Mouse (Mus musculus): ENCODE results near the gene Slc25a3. TPM values are rescaled to one million over a fixed set of nuclear protein-coding genes. Genes with fewer than 3 reads are reported as not detected.
A peak's percentile ranks its signal among the peaks of the same experiment; 100 is the strongest.

The Slc25a3 gene
- polyA plus RNA-seq, 1 experiment = 781 TPM

DNA sequence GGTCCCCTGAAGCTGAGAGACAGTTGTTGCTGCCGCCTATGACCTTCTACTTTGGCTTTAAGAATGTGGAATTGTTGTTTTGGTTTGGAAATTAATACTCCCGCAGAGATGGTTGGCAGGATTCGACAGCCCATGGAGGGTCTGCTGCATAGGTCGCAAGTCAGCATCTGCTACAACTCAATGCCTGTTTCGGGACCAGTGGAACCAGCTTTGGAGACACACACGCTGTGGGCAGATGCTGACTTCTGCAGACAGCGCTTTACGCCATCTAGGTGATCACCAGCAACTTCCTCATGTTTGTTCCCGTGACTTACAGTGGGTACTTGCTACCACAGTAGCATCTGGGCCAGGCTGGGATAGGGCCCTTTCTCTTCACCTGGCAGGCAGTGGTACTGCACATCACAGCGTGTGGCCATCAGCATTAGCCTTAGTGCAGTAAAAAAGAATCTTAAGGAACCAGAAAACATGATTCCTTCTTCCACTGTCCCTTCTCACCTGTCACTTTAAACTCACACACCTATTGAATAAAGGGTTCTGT, 18.9 kb upstream of the Slc25a3 start:
- H3K4me1 ChIP-seq (ENCODE audit: control insufficient read depth, insufficient read depth, insufficient read length, low read length) = peaks cover 14% of the 10 kb centered on the region; the same call in 1 of the 2 replicates
- WGBS = 59% methylated on average over 10 of the region's 10 CpGs
- H3K4me3 ChIP-seq (ENCODE audit: low read depth, low read length) = no peak overlapping the region
- no peak overlapping the region for H3K27ac ChIP-seq (ENCODE audit: insufficient read depth, low read depth, low read length)
- H3K36me3 ChIP-seq (ENCODE audit: control insufficient read depth, insufficient read depth, low read length) = peaks cover 7% of the 10 kb centered on the region; the same call in 1 of the 2 replicates
- no peak for TF ChIP-seq POLR2A (IDR thresholded peaks at IDR 0.05; ENCODE audit: low read depth, low read length)
- peak; percentile 7; the same call in 1 of the 2 replicates for TF ChIP-seq CTCF (IDR thresholded peaks at IDR 0.05; ENCODE audit: extremely low read depth, insufficient read length, insufficient replicate concordance, low read depth, low read length)
- no peaks in the 10 kb centered on the region for H3K27me3 ChIP-seq (ENCODE audit: control insufficient read depth, insufficient read depth, low read length)

DNA sequence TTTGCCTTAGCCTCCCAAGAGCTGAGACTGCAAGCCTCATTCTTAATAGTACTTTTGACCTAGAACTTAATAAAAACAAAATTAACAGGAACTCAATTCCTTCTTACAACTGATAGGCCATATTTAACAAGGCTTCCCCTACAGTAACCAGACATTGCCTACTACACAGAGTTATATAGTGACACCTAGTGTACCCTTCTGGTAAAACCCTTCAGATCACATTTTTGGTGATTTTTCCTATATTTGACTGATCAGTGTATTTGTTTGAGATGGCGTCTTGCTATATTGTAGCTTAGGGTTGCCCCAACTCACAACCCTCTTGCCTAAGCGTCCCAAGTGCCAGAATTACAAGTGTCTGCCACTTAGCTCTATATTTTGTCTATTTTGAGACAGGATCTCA, 17.7 kb upstream of the Slc25a3 start:
- 20% methylated on average over 2 of the region's 2 CpGs for WGBS
- peaks cover 14% of the 10 kb centered on the region; the same call in 1 of the 2 replicates for H3K4me1 ChIP-seq (ENCODE audit: control insufficient read depth, insufficient read depth, insufficient read length, low read length)
- TF ChIP-seq POLR2A (IDR thresholded peaks at IDR 0.05; ENCODE audit: low read depth, low read length) (no peak), CTCF (IDR thresholded peaks at IDR 0.05; ENCODE audit: extremely low read depth, insufficient read length, insufficient replicate concordance, low read depth, low read length) (no peak)
- H3K27me3 ChIP-seq (ENCODE audit: control insufficient read depth, insufficient read depth, low read length) = no peaks in the 10 kb centered on the region
- no peak overlapping the region for H3K27ac ChIP-seq (ENCODE audit: insufficient read depth, low read depth, low read length)
- peaks cover 3% of the 10 kb centered on the region; the same call in 1 of the 2 replicates for H3K36me3 ChIP-seq (ENCODE audit: control insufficient read depth, insufficient read depth, low read length)
- no peak overlapping the region for H3K4me3 ChIP-seq (ENCODE audit: low read depth, low read length)

DNA sequence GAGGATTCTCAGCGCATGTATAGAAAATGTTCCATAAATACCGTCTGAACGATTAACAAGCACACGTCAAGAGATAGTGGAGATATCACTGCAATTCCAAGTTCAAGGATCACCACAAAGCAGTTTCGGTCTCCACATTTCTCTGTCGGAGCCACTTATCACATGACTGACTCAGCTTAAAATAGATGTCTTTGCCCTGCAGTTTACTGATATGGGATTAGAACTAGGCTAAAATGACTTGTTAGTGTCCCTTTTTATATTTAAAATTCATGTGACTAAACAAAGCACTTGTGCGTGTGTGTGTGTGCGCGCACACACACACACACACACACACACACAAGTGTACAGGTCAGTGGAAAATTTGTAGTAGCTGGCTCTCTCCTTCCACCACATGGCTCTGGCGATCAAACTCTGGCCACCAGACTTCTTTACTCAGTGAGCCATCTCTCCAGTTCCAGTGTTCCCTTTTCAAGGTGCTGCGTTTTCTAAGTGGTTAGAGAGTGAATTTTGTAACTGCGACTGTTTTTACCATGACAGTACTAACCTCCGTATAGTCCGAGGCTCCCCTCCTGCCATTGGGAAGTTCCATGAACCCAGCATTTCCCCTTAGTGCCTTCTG, 15.4 kb upstream of the Slc25a3 start:
- 64% methylated on average over 14 of the region's 14 CpGs for WGBS
- no peak for TF ChIP-seq CTCF (IDR thresholded peaks at IDR 0.05; ENCODE audit: extremely low read depth, insufficient read length, insufficient replicate concordance, low read depth, low read length)
- TF ChIP-seq POLR2A (IDR thresholded peaks at IDR 0.05; ENCODE audit: low read depth, low read length) = no peak
- peaks cover 17% of the 10 kb centered on the region; the same call in 1 of the 2 replicates for H3K4me1 ChIP-seq (ENCODE audit: control insufficient read depth, insufficient read depth, insufficient read length, low read length)
- no peak overlapping the region for H3K4me3 ChIP-seq (ENCODE audit: low read depth, low read length)
- peak overlapping the region; percentile 44 for H3K27ac ChIP-seq (ENCODE audit: insufficient read depth, low read depth, low read length)
- H3K27me3 ChIP-seq (ENCODE audit: control insufficient read depth, insufficient read depth, low read length) = no peaks in the 10 kb centered on the region
- H3K36me3 ChIP-seq (ENCODE audit: control insufficient read depth, insufficient read depth, low read length) = no peaks in the 10 kb centered on the region

DNA sequence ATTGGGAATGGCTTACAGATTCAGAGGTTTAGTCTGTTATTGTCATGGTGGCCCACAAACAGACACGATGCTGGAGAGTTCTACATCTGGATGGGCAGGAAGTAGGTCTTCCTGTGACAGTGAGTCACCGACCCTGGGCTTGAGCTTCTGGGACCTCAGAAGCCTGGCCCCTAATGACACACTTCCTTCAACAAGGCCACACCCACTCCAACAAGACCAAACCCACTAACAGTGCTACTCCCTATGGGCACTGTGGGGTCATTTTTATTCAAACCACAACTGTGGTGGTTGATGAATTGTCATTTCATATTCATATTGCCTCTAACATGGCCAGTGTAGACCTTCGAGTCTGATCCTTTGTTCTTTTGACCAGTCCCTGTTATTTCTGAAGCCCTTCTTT, 14.5 kb upstream of the Slc25a3 start:
- H3K27ac ChIP-seq (ENCODE audit: insufficient read depth, low read depth, low read length) = peak overlapping the region; percentile 82
- no peak overlapping the region for H3K4me3 ChIP-seq (ENCODE audit: low read depth, low read length)
- no peak for TF ChIP-seq POLR2A (IDR thresholded peaks at IDR 0.05; ENCODE audit: low read depth, low read length)
- TF ChIP-seq CTCF (IDR thresholded peaks at IDR 0.05; ENCODE audit: extremely low read depth, insufficient read length, insufficient replicate concordance, low read depth, low read length) = no peak
- H3K36me3 ChIP-seq (ENCODE audit: control insufficient read depth, insufficient read depth, low read length) = no peaks in the 10 kb centered on the region
- no peaks in the 10 kb centered on the region for H3K27me3 ChIP-seq (ENCODE audit: control insufficient read depth, insufficient read depth, low read length)
- H3K4me1 ChIP-seq (ENCODE audit: control insufficient read depth, insufficient read depth, insufficient read length, low read length) = peaks cover 17% of the 10 kb centered on the region; the same call in 1 of the 2 replicates
- WGBS = 49% methylated on average over 3 of the region's 3 CpGs

DNA sequence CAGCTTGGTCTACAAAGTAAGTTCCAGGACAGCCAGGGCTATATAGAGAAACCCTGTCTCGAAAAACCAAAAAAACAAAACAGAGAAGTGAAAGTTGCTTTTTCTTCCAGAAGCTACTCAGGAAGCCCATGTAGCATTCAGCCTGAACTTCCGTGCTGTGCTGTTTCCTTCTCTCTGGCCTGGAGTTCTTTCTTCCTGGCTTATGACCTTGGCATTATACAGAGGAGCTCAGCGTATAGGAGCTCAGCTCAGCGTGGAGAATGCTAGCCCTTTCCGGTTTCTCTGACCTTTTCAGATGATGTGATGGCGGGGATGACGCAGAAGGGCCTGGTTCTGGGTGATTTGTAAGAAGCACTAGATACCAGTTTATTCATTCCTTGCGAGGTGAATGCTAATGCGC, 13.5 kb upstream of the Slc25a3 start:
- no peak overlapping the region for H3K4me3 ChIP-seq (ENCODE audit: low read depth, low read length)
- peaks cover 17% of the 10 kb centered on the region; the same call in 1 of the 2 replicates for H3K4me1 ChIP-seq (ENCODE audit: control insufficient read depth, insufficient read depth, insufficient read length, low read length)
- H3K27me3 ChIP-seq (ENCODE audit: control insufficient read depth, insufficient read depth, low read length) = no peaks in the 10 kb centered on the region
- no peaks in the 10 kb centered on the region for H3K36me3 ChIP-seq (ENCODE audit: control insufficient read depth, insufficient read depth, low read length)
- no peak overlapping the region for H3K27ac ChIP-seq (ENCODE audit: insufficient read depth, low read depth, low read length)
- 85% methylated on average over 9 of the region's 9 CpGs for WGBS
- TF ChIP-seq CTCF (IDR thresholded peaks at IDR 0.05; ENCODE audit: extremely low read depth, insufficient read length, insufficient replicate concordance, low read depth, low read length) = no peak

DNA sequence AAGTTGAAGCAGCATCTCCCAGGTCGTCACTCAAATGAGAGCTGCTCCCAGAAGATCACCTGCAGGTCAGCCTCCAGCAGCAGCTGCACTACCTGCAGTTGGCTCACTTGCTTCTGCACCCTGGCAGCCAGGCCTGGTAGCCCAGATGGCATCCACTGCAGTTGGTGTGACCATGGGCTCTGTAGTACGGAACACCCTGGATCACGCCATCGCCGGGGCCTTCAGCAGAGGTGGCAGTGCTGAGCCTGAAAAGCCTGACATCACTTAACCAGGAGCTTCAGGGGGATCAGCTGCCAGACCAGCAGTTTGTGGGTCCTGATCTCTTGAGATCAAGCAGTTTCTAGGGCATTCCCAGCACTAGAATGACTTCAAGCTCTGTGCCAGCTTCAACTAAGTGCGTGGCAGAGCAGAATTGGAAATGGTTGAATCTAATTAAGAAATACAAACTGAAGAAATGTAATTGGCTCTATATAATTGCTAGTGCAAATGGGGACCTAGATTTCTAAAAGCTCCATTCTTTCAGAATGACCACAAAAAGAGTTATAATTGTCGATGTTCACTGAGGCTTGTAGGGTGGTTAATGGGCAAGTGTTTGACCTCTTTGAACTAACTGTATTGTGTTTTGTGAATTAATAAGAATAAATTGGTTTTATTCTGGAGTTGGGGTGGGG, 11.6 kb upstream of the Slc25a3 start:
- no peak for TF ChIP-seq POLR2A (IDR thresholded peaks at IDR 0.05; ENCODE audit: low read depth, low read length)
- no peak overlapping the region for H3K27ac ChIP-seq (ENCODE audit: insufficient read depth, low read depth, low read length)
- H3K4me1 ChIP-seq (ENCODE audit: control insufficient read depth, insufficient read depth, insufficient read length, low read length) = peaks cover 13% of the 10 kb centered on the region; the same call in 1 of the 2 replicates
- H3K4me3 ChIP-seq (ENCODE audit: low read depth, low read length) = no peak overlapping the region
- WGBS = 96% methylated on average over 7 of the region's 7 CpGs
- no peaks in the 10 kb centered on the region for H3K36me3 ChIP-seq (ENCODE audit: control insufficient read depth, insufficient read depth, low read length)
- no peaks in the 10 kb centered on the region for H3K27me3 ChIP-seq (ENCODE audit: control insufficient read depth, insufficient read depth, low read length)

DNA sequence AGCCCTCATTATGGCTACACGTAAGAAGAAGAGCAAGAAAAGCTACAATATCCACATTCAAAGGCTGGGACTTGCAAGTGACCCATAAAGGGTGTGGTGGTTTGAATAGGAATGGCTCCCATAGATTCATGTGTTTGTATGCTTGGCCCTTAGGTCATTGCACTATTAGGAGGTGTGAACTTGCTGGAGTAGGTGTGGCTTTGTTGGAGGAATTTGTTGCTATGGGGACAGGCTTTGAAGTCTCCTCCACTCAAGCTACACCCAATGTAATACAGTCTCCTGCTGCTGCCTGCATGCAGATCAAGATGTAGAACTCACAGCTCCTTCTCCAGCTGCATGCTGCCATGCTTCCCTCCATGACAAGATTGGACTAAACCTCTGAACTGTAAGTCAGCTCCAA, 7.7 kb upstream of the Slc25a3 start:
- Histone ChIP-seq H3K27ac (ENCODE audit: insufficient read depth, low read depth, low read length) (no peak overlapping the region), H3K4me1 (ENCODE audit: control insufficient read depth, insufficient read depth, insufficient read length, low read length) (peaks cover 9% of the 10 kb centered on the region; the same call in 1 of the 2 replicates), H3K36me3 (ENCODE audit: control insufficient read depth, insufficient read depth, low read length) (no peaks in the 10 kb centered on the region), H3K27me3 (ENCODE audit: control insufficient read depth, insufficient read depth, low read length) (no peaks in the 10 kb centered on the region), H3K4me3 (ENCODE audit: low read depth, low read length) (no peak overlapping the region)
- TF ChIP-seq POLR2A (IDR thresholded peaks at IDR 0.05; ENCODE audit: low read depth, low read length) (no peak), CTCF (IDR thresholded peaks at IDR 0.05; ENCODE audit: extremely low read depth, insufficient read length, insufficient replicate concordance, low read depth, low read length) (no peak)
- 67% methylated on average over 1 of the region's 1 CpGs for WGBS

Measured in small intestine, adult 2 months (tissue).